ENCODE assay signal across 11 mouse cellular contexts in genomic region chr14:55333812-55334211, GRCm38 (mm10).
"Had no signal": no experiment of that assay in that cellular context is flagged by ENCODE, and none has a peak within 500 bp of the region (broad histone marks: within the 10 kb centered on the region; RNA-seq: fewer than 3 reads in every experiment).

No protein-coding gene starts in this region.

- H3K4me3 ChIP-seq: left cerebral cortex, adult 2 months; limb, embryonic 10.5 days; liver, embryonic 13.5 days; lung, embryonic 15.5 days; midbrain, embryonic 13.5 days; neural tube, embryonic 15.5 days had no signal

- ATAC-seq: liver, postnatal 0 days; midbrain, embryonic 13.5 days had no signal

- H3K27ac ChIP-seq: left cerebral cortex, adult 2 months; limb, embryonic 10.5 days; liver, embryonic 13.5 days; lung, embryonic 15.5 days; midbrain, embryonic 13.5 days; neural tube, embryonic 15.5 days had no signal

- H3K9ac ChIP-seq: liver, embryonic 13.5 days; liver, postnatal 0 days; lung, embryonic 15.5 days; midbrain, embryonic 13.5 days; neural tube, embryonic 15.5 days had no signal

- H3K27me3 ChIP-seq: liver, embryonic 13.5 days; lung, embryonic 15.5 days; midbrain, embryonic 13.5 days; neural tube, embryonic 15.5 days had no signal

- H3K9me3 ChIP-seq: limb, embryonic 10.5 days; liver, embryonic 13.5 days; lung, embryonic 15.5 days; midbrain, embryonic 13.5 days; neural tube, embryonic 15.5 days had no signal

- DNase-seq: kidney, adult 11 months; kidney, postnatal 10 days; liver, embryonic 13.5 days; liver, postnatal 0 days; right cerebral cortex, adult 18-20 months; thymus, postnatal 36 days had no signal

- H3K4me1 ChIP-seq: limb, embryonic 10.5 days; neural tube, embryonic 15.5 days had no signal

- H3K4me2 ChIP-seq: liver, embryonic 13.5 days; lung, embryonic 15.5 days; midbrain, embryonic 13.5 days; neural tube, embryonic 15.5 days had no signal

- H3K36me3 ChIP-seq: limb, embryonic 10.5 days; liver, embryonic 13.5 days; lung, embryonic 15.5 days; midbrain, embryonic 13.5 days; neural tube, embryonic 15.5 days had no signal
